Mouse (Mus musculus) lung, adult 2 months (tissue): Measurements from ENCODE around the gene Slc15a2.

Source experiments
- CTCF ChIP-seq: fragments of 200-500 bp; IDR thresholded peaks from 2 replicates; pipeline ENCODE4 v1.5.1; 2011; ENCODE audit warnings: mild to moderate bottlenecking, low read length, control low read depth; ENCODE audit not compliant: insufficient read depth
- POLR2A ChIP-seq: fragments of 200-500 bp; IDR thresholded peaks from 2 replicates; pipeline ENCODE4 v1.6.1; 2011; ENCODE audit warnings: low read depth, mild to moderate bottlenecking, control low read depth, low read length, borderline replicate concordance; ENCODE audit errors: extremely low read depth

DNA sequence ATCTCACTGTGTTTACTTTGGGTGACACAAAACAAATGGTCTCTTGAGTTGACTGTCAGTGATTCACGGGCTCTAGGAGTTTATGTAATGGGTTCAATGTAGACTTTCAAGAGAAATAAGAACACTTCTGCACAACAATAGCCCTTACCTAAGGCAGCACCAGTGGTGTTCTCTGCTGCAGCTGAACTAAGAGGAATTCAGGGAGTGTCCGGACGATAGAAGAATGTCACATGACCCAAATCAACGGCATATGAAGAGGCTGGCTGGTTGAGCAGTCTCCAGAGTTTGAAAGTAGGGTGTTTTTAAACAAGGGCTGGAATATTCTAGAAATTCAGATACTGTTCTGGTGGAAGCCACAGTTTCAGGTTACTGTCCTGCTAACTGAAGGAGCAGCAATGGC lies 37.7 kb downstream of the Slc15a2 start:
- TF ChIP-seq POLR2A (no peak), CTCF (no peak)
